Mouse (Mus musculus) heart, embryonic 10.5 days (tissue): ENCODE measurements at regions not wholly inside any gene's neighbourhood (a gene's known extent, or its start where the extent isn't known, plus 50 kb on each side); places are given as distances from the start of the nearest gene placed in this dataset.
A peak's percentile ranks its signal among the peaks of the same experiment; 100 is the strongest.

Experiments used
- DNase-seq: peaks from one replicate; pipeline ENCODE4 v3.0.0-alpha.2; 2017; ENCODE audit warnings: low spot score
- H3K27ac ChIP-seq: fragments of 300-500 bp; sonication (generic); 2 replicates; pipeline ENCODE4 v1.5.1; 2016; ENCODE audit warnings: mild to moderate bottlenecking
- H3K27me3 ChIP-seq: fragments of 300-500 bp; sonication (generic); 2 replicates; pipeline ENCODE4 v1.6.1; 2016; ENCODE audit warnings: mild to moderate bottlenecking; ENCODE audit not compliant: poor library complexity, insufficient read depth, severe bottlenecking
- H3K36me3 ChIP-seq: fragments of 300-500 bp; sonication (generic); 2 replicates; pipeline ENCODE4 v1.6.1; 2016; ENCODE audit warnings: mild to moderate bottlenecking, moderate library complexity
- H3K4me1 ChIP-seq: fragments of 300-500 bp; sonication (generic); 2 replicates; pipeline ENCODE4 v1.6.1; 2016; ENCODE audit warnings: mild to moderate bottlenecking
- H3K4me3 ChIP-seq: fragments of 300-500 bp; sonication (generic); 2 replicates; pipeline ENCODE4 v1.5.1; 2016; ENCODE audit warnings: mild to moderate bottlenecking, moderate library complexity
- H3K9me3 ChIP-seq: fragments of 300-500 bp; sonication (generic); 2 replicates; pipeline ENCODE4 v1.6.1; 2016; ENCODE audit warnings: mild to moderate bottlenecking, moderate library complexity
- WGBS: fragments of 180-500 bp; shearing (Covaris S2); methylation state at CpG from one replicate; pipeline ENCODE4 v1.1.7; 2016; 5-methylcytosine and 5-hydroxymethylcytosine counted together

DNA sequence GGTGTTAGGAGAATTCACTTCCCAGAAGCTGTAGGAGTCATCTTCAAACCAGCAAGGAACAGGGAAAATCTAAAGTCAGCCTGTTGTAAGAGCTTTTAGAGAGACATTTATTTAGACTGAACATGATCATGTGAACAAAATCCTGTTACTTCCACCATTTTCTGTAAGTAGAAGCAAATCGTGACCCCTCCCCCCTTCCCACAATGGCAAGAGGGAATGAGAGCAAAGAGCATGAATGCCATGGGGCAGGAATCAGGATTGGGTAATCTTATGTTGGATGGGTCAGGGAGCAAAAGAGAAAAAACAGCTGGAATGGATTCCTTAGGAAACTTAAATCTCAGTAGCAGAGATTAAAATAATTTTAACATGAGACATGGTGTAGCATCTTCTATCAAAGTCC lies 127.4 kb upstream of the Spaca1 start:
- Histone ChIP-seq H3K27ac (no peak overlapping the region), H3K9me3 (no peaks in the 10 kb centered on the region), H3K4me1 (no peaks in the 10 kb centered on the region), H3K36me3 (no peaks in the 10 kb centered on the region), H3K4me3 (no peak overlapping the region), H3K27me3 (no peaks in the 10 kb centered on the region)
- DNase-seq: no peak
- WGBS: 79% methylated on average over 1 of the region's 1 CpGs

DNA sequence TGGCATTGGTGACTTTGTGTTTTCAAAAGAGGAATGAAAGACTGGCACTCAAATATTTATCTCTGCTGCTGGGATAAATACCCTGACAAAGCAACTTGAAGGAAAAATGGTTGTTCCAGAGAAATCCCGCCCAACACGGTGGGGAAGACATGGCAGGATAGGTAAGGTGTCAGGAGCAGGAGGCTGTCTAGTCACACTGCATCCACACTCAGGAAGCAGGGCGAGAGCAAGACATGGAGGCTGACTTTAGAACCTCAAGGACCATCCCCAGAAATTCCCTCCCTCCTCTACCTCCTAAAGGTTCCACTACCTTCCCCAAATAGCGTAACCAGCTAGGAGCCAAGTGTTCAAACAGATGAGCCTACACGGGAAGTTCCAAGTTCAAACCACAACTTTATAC lies 136.5 kb upstream of the Spaca1 start:
- 83% methylated on average over 5 of the region's 5 CpGs for WGBS
- Histone ChIP-seq H3K9me3 (no peaks in the 10 kb centered on the region), H3K27ac (no peak overlapping the region), H3K36me3 (no peaks in the 10 kb centered on the region), H3K4me3 (no peak overlapping the region), H3K27me3 (no peaks in the 10 kb centered on the region), H3K4me1 (no peaks in the 10 kb centered on the region)
- DNase-seq: no peak

DNA sequence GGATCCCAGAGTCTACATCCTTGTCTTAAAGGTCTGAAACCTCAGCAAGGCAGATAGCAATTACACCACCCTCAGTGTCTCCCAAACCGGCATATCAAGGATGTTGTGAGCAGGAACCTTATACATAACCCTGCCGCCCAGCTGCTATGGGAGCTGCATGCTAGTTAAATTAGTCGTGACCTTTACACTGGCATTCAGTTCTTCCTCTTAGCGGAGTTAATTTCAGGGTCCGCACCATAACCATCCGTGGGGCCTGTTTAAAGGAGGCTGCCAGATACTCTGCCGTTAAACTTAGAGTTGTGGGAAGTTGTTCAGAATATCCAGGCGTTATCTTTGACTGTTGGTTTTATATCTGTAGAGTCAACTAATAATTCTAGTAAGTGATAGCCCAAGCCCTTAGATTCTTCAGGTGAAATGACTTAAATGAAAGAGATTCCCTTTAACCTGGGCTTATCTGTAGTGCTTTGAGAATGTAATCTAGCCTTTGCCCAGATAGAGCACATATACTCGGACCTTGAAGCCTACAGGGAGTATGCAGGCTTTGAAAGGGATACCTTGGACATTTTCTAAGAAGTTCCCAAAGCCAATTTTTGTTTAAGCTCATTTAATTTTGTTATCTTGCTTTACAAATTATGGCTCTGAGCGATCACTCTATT lies 153.3 kb upstream of the Spaca1 start:
- H3K4me1 ChIP-seq: no peaks in the 10 kb centered on the region
- DNase-seq: no peak
- H3K27ac ChIP-seq: no peak overlapping the region
- H3K27me3 ChIP-seq: no peaks in the 10 kb centered on the region
- H3K36me3 ChIP-seq: no peaks in the 10 kb centered on the region
- WGBS: 81% methylated on average over 10 of the region's 10 CpGs
- no peak overlapping the region for H3K4me3 ChIP-seq
- H3K9me3 ChIP-seq: no peaks in the 10 kb centered on the region

DNA sequence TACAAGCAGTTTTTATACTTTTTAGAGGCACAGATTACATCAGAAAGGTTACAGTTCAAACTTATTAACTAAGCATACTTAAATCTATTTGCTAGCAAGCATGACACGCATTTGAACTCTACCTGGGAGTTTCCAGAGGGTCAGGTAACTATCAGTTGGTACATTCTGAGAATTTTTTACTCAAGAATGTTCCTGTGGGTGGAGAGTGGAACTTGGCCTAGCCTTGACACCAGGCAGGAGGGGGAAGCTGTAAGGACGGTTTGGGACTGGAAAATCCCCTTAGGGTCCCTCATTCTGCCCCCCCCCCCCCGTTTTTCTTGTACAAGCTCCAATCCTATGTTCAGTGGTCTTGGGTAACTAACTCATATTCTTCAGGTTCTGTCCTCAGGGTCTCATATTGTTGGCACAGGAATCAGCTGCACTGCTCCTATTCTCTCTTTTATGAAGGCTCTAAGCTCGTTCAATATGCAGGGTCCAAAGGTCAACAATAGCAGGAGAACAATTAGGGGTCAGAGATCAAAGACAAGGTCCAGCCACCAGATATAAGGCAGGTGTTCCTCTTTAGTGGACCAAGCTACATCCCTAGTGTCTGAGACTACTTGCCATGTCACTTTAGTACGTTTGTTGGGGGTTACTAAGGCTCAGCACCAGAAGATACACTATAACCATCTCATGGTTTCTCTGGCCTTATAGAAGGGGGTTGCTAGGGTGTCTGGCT lies 159.3 kb upstream of the Spaca1 start:
- DNase-seq: no peak
- Histone ChIP-seq H3K4me1 (no peaks in the 10 kb centered on the region), H3K27ac (no peak overlapping the region), H3K4me3 (no peak overlapping the region), H3K27me3 (no peaks in the 10 kb centered on the region), H3K36me3 (no peaks in the 10 kb centered on the region), H3K9me3 (no peaks in the 10 kb centered on the region)
- 66% methylated on average over 5 of the region's 5 CpGs for WGBS

DNA sequence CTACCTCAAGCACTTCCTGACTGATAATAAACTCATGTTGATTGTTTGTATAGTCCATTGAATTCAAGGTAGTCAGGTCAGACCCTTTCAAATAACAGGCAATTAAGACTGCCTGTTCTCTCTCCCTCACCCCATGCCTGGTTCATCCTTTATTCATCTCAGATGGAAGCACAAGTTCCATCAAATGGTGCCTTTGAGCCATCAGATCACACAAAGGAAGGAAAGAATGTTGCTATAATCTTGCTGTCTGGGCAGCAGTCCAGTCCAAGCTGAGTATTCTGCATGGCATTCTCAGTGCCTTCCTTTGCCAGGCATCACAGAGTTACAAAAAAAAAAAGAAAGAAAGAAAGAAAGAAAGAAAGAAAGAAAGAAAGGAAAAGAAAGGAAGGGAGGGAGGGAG lies 163.7 kb upstream of the Spaca1 start:
- no peaks in the 10 kb centered on the region for H3K27me3 ChIP-seq
- H3K36me3 ChIP-seq: no peaks in the 10 kb centered on the region
- no peaks in the 10 kb centered on the region for H3K9me3 ChIP-seq
- DNase-seq: no peak
- H3K4me1 ChIP-seq: no peaks in the 10 kb centered on the region
- H3K27ac ChIP-seq: no peak overlapping the region
- H3K4me3 ChIP-seq: no peak overlapping the region

DNA sequence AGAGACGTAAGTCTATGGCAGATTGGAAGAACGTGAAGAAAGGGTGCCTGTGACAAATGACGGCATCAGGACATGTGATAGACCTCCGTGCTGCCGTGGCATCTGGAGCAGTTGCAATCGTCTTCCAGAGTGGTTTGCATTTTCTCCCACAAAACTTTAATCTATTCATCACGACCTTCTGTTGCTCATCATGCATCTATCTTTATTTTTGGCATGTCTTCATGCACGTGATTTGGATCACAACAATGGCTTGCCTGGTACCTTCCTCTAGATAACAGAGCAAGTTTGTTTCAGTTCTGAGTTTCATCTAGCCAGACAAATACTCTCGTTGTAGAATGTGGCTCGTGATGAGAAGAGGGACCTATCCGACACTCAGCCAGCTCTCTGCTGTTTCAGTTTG lies 164.4 kb upstream of the Spaca1 start:
- Histone ChIP-seq H3K27me3 (no peaks in the 10 kb centered on the region), H3K4me3 (no peak overlapping the region), H3K27ac (no peak overlapping the region), H3K36me3 (no peaks in the 10 kb centered on the region), H3K9me3 (no peaks in the 10 kb centered on the region), H3K4me1 (no peaks in the 10 kb centered on the region)
- WGBS: 66% methylated on average over 11 of the region's 11 CpGs
- DNase-seq: no peak

DNA sequence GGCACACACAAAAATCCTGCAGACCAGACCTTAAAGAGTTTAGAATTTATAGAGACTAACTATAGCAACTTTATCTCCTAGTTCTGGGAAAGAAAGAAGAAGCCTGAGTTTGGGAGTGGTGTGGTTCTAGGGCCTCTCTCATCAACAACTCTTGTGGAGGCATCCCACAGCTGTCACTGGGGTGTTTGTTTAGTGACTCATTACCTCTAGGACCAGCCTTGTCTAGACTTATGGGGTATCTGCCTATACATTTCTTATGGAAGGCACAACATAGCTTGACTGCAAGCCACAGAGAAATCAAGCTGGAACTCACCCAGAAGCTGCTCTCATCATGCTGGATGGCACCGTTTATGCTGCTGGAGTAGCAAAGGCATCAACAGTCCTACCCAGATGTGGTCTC lies 171.9 kb upstream of the Spaca1 start:
- no peak overlapping the region for H3K4me3 ChIP-seq
- DNase-seq: no peak
- no peaks in the 10 kb centered on the region for H3K27me3 ChIP-seq
- no peak overlapping the region for H3K27ac ChIP-seq
- 87% methylated on average over 1 of the region's 1 CpGs for WGBS
- no peaks in the 10 kb centered on the region for H3K36me3 ChIP-seq
- no peaks in the 10 kb centered on the region for H3K4me1 ChIP-seq
- no peaks in the 10 kb centered on the region for H3K9me3 ChIP-seq

DNA sequence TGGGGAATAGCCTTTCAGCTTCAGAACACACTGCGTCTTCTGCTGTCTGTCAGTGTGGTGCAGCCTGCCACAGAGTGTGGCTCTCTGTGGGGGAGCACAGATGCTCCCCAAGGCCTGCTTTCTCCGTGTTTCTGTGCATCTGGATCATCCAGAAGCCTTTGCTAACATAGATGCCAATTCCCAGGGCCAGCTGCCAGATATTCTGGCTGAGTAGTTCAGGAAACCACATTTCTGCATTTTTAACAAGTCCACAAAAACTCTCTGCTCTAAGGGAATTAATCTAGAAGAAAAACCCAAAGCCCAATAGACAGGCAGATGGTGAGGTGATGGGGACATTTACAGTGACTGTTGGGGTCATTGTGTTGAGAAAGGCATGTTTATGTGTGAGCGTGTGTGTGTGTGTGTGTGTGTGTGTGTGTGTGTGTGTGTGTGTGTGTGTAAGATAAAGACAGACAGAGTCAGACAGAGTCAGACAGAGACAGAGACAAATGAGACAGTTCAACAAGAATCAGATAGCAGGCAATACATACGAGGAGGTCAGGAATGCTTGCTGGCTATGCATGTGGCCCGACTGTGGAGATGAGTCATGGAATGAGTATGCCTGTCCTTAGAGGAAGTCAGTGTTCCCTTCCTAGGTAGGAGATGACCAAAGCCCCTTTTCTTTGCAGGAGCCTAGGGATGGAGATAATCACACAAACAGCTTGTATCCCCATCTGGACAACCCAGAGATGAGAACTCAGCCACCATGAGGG lies 176.3 kb upstream of the Spaca1 start:
- no peaks in the 10 kb centered on the region for H3K36me3 ChIP-seq
- H3K4me1 ChIP-seq: no peaks in the 10 kb centered on the region
- H3K9me3 ChIP-seq: no peaks in the 10 kb centered on the region
- H3K27ac ChIP-seq: no peak overlapping the region
- DNase-seq: no peak
- WGBS: 42% methylated on average over 5 of the region's 5 CpGs
- no peaks in the 10 kb centered on the region for H3K27me3 ChIP-seq
- H3K4me3 ChIP-seq: no peak overlapping the region

DNA sequence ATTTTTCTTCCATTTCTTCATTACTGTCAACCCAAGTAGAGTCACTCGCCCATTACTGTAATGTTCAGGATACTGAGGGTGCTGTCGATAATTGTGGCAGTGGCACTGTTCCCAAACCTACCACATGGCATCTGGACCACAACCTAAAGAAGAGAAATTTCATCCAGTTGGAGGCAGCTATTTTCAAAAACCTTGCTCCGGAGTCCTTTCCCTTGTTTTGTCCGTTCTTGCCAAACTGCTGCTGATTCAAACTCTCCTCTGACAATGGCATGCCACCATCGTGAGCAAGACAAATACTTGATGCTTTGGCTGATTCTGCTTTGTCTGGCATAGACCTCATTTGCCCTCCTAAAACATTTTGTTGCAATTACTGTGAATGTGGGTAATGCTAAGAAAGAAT lies 176.9 kb upstream of the Spaca1 start:
- no peaks in the 10 kb centered on the region for H3K36me3 ChIP-seq
- no peaks in the 10 kb centered on the region for H3K9me3 ChIP-seq
- H3K27me3 ChIP-seq: no peaks in the 10 kb centered on the region
- H3K4me3 ChIP-seq: no peak overlapping the region
- 86% methylated on average over 5 of the region's 5 CpGs for WGBS
- no peaks in the 10 kb centered on the region for H3K4me1 ChIP-seq
- no peak overlapping the region for H3K27ac ChIP-seq
- DNase-seq: no peak

DNA sequence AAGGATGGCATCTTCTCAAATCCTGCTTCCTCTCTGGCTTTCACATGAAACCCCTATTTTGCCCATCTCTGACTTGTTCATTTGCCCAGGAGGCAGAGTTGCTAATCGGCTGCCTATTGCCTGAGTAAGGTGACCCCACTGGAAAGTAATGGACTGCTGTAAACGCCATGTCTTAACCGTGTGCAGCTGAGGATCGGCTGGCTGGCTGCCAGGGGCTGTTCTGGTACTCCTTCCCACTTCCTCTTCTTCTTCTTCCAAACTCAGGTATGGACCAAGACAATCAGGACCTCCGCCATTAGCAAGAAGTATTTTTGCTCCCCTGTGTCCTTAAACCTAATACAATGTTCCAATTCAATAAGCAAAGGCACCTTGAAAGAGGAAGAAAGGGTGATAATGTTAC lies 177.6 kb upstream of the Spaca1 start:
- Histone ChIP-seq H3K27me3 (no peaks in the 10 kb centered on the region), H3K9me3 (no peaks in the 10 kb centered on the region), H3K27ac (no peak overlapping the region), H3K4me3 (no peak overlapping the region), H3K36me3 (no peaks in the 10 kb centered on the region), H3K4me1 (no peaks in the 10 kb centered on the region)
- WGBS: 83% methylated on average over 5 of the region's 5 CpGs
- no peak for DNase-seq

DNA sequence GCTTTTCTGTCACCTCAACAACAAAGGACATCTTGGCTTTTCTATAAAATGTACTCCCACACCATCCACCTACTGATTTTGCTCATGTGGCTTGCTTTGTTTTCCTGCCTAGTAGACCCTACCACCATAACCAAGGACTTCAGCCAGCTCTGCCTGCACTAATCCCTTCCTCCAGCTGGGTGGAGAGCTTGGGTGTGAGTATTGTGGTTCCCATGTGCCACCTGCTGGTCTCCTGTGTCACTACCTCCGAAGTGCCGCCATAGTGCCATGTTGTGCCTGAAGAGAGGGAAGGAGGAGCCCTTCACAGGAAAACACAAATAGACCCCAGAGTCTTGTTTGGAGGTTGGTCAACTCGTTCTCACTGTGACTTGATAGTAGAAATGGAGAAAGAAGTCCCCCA lies 181.3 kb upstream of the Spaca1 start:
- Histone ChIP-seq H3K27ac (no peak overlapping the region), H3K9me3 (no peaks in the 10 kb centered on the region), H3K4me3 (no peak overlapping the region), H3K36me3 (no peaks in the 10 kb centered on the region), H3K27me3 (no peaks in the 10 kb centered on the region), H3K4me1 (no peaks in the 10 kb centered on the region)
- DNase-seq: peak; percentile 84
- WGBS: 8% methylated on average over 3 of the region's 3 CpGs

DNA sequence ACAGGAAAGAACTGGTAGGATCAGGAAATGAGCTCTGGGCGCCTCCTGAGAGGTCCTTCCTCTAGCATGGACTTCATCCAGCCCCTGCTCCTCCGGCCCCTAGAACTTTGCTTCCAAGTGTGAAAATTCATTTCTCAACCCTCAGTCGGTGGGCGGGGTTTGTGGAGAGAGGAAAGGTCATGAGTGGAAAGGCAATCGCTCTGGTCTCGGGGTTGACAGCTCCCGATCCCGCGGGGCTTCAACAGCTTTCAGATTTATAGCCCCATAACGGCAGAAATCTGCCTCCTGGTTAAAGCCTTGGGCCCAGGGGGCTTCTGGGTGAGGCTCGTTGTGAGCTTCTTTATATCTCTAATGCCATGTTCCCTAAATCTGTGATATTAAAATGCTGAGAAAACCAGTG lies 184.2 kb upstream of the Spaca1 start:
- Histone ChIP-seq H3K27ac (no peak overlapping the region), H3K4me1 (no peaks in the 10 kb centered on the region), H3K4me3 (no peak overlapping the region), H3K9me3 (no peaks in the 10 kb centered on the region), H3K36me3 (no peaks in the 10 kb centered on the region), H3K27me3 (no peaks in the 10 kb centered on the region)
- no peak for DNase-seq
- 78% methylated on average over 11 of the region's 11 CpGs for WGBS

DNA sequence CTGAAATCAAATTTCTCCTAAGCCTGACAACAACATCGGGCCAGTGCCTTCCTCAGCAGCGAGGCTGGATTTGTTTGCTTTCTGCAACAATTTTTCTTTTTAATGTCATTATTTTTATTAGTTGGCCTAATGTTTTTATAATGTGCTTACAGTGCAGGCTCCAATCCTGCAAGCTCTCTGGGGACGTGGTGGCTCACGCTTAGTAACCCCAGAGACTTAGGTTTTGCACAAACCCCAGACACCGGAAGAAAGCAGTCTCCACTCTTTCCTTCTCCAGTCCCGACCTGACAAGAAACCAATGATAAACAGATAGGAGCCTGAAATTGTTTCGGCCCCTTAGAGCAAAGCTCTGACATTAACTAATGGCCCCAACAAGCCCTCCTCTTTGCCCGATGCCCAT lies 184.7 kb upstream of the Spaca1 start:
- Histone ChIP-seq H3K4me1 (no peaks in the 10 kb centered on the region), H3K36me3 (no peaks in the 10 kb centered on the region), H3K27ac (no peak overlapping the region), H3K9me3 (no peaks in the 10 kb centered on the region), H3K4me3 (no peak overlapping the region), H3K27me3 (no peaks in the 10 kb centered on the region)
- no peak for DNase-seq
- 77% methylated on average over 8 of the region's 8 CpGs for WGBS
